Comparison of ENCODE assay signal across 8 mouse cellular contexts in the genomic region with DNA sequence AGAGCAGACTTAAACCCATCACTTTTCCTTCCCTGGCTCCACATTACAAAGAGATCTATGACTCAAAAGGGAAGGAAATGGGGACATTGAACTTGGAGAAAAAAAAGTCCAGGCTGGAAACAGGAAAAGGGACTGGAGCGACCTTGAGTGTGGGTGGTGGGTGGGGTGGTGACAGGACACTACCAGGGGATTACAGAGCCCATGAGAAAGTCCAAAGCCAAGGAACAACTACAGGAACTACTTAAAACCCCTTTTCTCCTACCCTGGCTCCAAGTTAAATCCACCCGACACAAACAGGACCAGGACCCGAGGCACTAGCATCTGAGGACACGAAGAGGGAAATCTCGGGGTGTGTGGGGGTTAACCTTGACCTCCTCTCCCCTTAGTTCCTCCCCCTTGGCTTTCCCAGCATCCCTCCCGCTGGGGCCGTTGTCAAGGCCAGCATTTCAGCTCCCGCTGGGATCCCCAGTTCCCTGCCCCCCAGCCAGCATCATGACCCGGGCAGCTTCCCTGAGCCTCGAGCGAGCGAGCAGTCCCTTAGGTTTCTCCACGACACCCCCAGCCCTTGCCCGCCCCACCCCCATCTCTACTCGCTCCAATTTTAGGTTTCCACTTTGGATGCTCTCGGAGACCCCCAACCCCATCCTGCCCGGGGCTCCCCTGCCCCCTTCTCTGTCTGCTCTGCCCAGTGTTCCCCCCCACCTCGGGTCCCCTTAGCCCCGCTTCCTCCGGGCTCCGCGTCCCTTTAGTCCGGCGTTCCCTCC. TPM values are rescaled to one million over a fixed set of nuclear protein-coding genes. Genes with fewer than 3 reads are reported as not detected.
A peak's percentile ranks its signal among the peaks of the same experiment; 100 is the strongest.
DNase-seq lines count a peak whose midpoint lies in the region; ATAC-seq and TF ChIP-seq lines count a peak whose summit lies in the region.

No protein-coding gene starts in this region.

- intact Hi-C loops in left cerebral cortex, postnatal 14 days (cut with DNase I), result loop anchor here (5.0 kb wide), 3 partner anchors 39 to 239 kb away; a partner anchor contains a TSS

- TF ChIP-seq CTCF in forebrain, postnatal 0 days (IDR thresholded peaks at IDR 0.05; ENCODE audit: low read depth), result no peak
- no peak for TF ChIP-seq CTCF in testis, adult 2 months (IDR thresholded peaks at IDR 0.05; ENCODE audit: control insufficient read depth, insufficient read depth, insufficient replicate concordance, low read depth, low read length)

- H3K9me3 ChIP-seq in forebrain, postnatal 0 days (ENCODE audit: low read length), result no peaks in the 10 kb centered on the region
- no peaks in the 10 kb centered on the region for H3K9me3 ChIP-seq in hindbrain, embryonic 14.5 days (ENCODE audit: control insufficient read depth, low read length)
- H3K9me3 ChIP-seq in limb, embryonic 14.5 days (ENCODE audit: control insufficient read depth, low read length), result no peaks in the 10 kb centered on the region
- H3K9me3 ChIP-seq in midbrain, embryonic 15.5 days, result no peaks in the 10 kb centered on the region

- H3K4me2 ChIP-seq in forebrain, postnatal 0 days (ENCODE audit: low read depth), result peak overlapping the region; percentile 93
- H3K4me2 ChIP-seq in hindbrain, embryonic 14.5 days (replicated peaks), result peak overlapping the region; percentile 74
- peak overlapping the region; percentile 73 for H3K4me2 ChIP-seq in limb, embryonic 14.5 days (replicated peaks; ENCODE audit: low read depth, low read length, severe bottlenecking)
- peak overlapping the region; percentile 95 for H3K4me2 ChIP-seq in midbrain, embryonic 15.5 days

- H3K36me3 ChIP-seq in forebrain, postnatal 0 days (ENCODE audit: insufficient read depth), result no peaks in the 10 kb centered on the region
- H3K36me3 ChIP-seq in hindbrain, embryonic 14.5 days (replicated peaks; ENCODE audit: control insufficient read depth, insufficient read depth), result no peaks in the 10 kb centered on the region
- no peaks in the 10 kb centered on the region for H3K36me3 ChIP-seq in limb, embryonic 14.5 days (ENCODE audit: control insufficient read depth, insufficient read depth, low read length)
- no peaks in the 10 kb centered on the region for H3K36me3 ChIP-seq in midbrain, embryonic 15.5 days (replicated peaks)
- no peaks in the 10 kb centered on the region for H3K36me3 ChIP-seq in testis, adult 2 months (ENCODE audit: control insufficient read depth, insufficient read depth, low read length)

- peak overlapping the region; percentile 92 for H3K9ac ChIP-seq in forebrain, postnatal 0 days
- H3K9ac ChIP-seq in hindbrain, embryonic 14.5 days, result peak overlapping the region; percentile 88
- H3K9ac ChIP-seq in limb, embryonic 14.5 days (ENCODE audit: low read depth, low read length, severe bottlenecking), result peak overlapping the region; percentile 89
- peak overlapping the region; percentile 95 for H3K9ac ChIP-seq in midbrain, embryonic 15.5 days

- peak overlapping the region; percentile 91 for H3K27ac ChIP-seq in forebrain, postnatal 0 days (ENCODE audit: low read depth, low read length)
- H3K27ac ChIP-seq in hindbrain, embryonic 14.5 days, result peak overlapping the region; percentile 87
- H3K27ac ChIP-seq in limb, embryonic 14.5 days (replicated peaks; ENCODE audit: low read depth, low read length), result peak overlapping the region; percentile 87
- H3K27ac ChIP-seq in midbrain, embryonic 15.5 days, result peak overlapping the region; percentile 91
- peak overlapping the region; percentile 10 for H3K27ac ChIP-seq in testis, adult 2 months (ENCODE audit: control insufficient read depth, insufficient read depth, low read depth, low read length)

- no peaks in the 10 kb centered on the region for H3K27me3 ChIP-seq in forebrain, postnatal 0 days (ENCODE audit: insufficient read depth, low read length)
- no peaks in the 10 kb centered on the region for H3K27me3 ChIP-seq in hindbrain, embryonic 14.5 days (ENCODE audit: control insufficient read depth, insufficient read depth, low read length)
- H3K27me3 ChIP-seq in limb, embryonic 14.5 days (ENCODE audit: control insufficient read depth, insufficient read depth, low read length), result no peaks in the 10 kb centered on the region
- no peaks in the 10 kb centered on the region for H3K27me3 ChIP-seq in midbrain, embryonic 15.5 days (replicated peaks)
- H3K27me3 ChIP-seq in testis, adult 2 months (ENCODE audit: control insufficient read depth, insufficient read depth, low read length), result no peaks in the 10 kb centered on the region; the same call in 1 of the 2 replicates

- no peak for TF ChIP-seq POLR2A in limb, embryonic 14.5 days (IDR thresholded peaks at IDR 0.05; ENCODE audit: borderline replicate concordance, extremely low read depth, insufficient read depth, insufficient read length)
- TF ChIP-seq POLR2A in testis, adult 2 months (IDR thresholded peaks at IDR 0.05; ENCODE audit: control insufficient read depth, low read depth, low read length), result no peak

- peaks cover 19% of the 10 kb centered on the region for H3K4me1 ChIP-seq in forebrain, postnatal 0 days (ENCODE audit: insufficient read depth)
- peaks cover 35% of the 10 kb centered on the region for H3K4me1 ChIP-seq in hindbrain, embryonic 14.5 days (replicated peaks; ENCODE audit: control insufficient read depth, insufficient read depth, low read length)
- H3K4me1 ChIP-seq in limb, embryonic 14.5 days (ENCODE audit: control insufficient read depth, insufficient read depth, low read length), result peaks cover 23% of the 10 kb centered on the region
- H3K4me1 ChIP-seq in midbrain, embryonic 15.5 days, result peaks cover 40% of the 10 kb centered on the region
- H3K4me1 ChIP-seq in testis, adult 2 months (ENCODE audit: control insufficient read depth, insufficient read depth, low read length), result peaks cover 22% of the 10 kb centered on the region

- WGBS in forebrain, postnatal 0 days, result under 1% methylated on average over 22 of the region's 24 CpGs
- under 1% methylated on average over 24 of the region's 24 CpGs for WGBS in hindbrain, embryonic 14.5 days
- WGBS in limb, embryonic 14.5 days, result 1% methylated on average over 20 of the region's 24 CpGs
- WGBS in midbrain, embryonic 15.5 days, result 0% methylated on average over 17 of the region's 24 CpGs

- 0 out of 2 replicates have a peak, but pooled peaks have one; percentile 8 for ATAC-seq in cerebellum, adult (ENCODE audit: insufficient number of reproducible peaks, low FRiP score, low TSS enrichment)
- ATAC-seq in forebrain, postnatal 0 days, result peak; percentile 46
- peak; percentile 63 for ATAC-seq in hindbrain, embryonic 14.5 days (ENCODE audit: low FRiP score)
- ATAC-seq in limb, embryonic 14.5 days (ENCODE audit: low FRiP score, low read depth), result peak; percentile 38; the same call in 1 of the 2 replicates
- ATAC-seq in midbrain, embryonic 15.5 days (replicated peaks), result peak; percentile 67

- H3K4me3 ChIP-seq in forebrain, postnatal 0 days (ENCODE audit: low read depth, low read length), result peak overlapping the region; percentile 85
- H3K4me3 ChIP-seq in hindbrain, embryonic 14.5 days (replicated peaks; ENCODE audit: low read length), result peak overlapping the region; percentile 74
- H3K4me3 ChIP-seq in limb, embryonic 14.5 days (replicated peaks; ENCODE audit: low read length), result peak overlapping the region; percentile 95
- peak overlapping the region; percentile 79 for H3K4me3 ChIP-seq in midbrain, embryonic 15.5 days
- peak overlapping the region; percentile 62 for H3K4me3 ChIP-seq in testis, adult 2 months (ENCODE audit: control insufficient read depth, low read depth, low read length)

- peak; percentile 34 to 46 for DNase-seq in left cerebral cortex, postnatal 14 days (ENCODE audit: low spot score in 2 of 2)
- no peak for DNase-seq in left cerebral cortex, adult 9 months (ENCODE audit: low spot score in 2 of 2)
- peak; percentile 40 for DNase-seq in forebrain, postnatal 0 days
- DNase-seq in hindbrain, embryonic 14.5 days (ENCODE audit: low spot score), result peak; percentile 43
- DNase-seq in limb, embryonic 14.5 days (ENCODE audit: low spot score), result no peak

RNA-seq across cellular contexts. Expression of a gene that starts 0.6 kb away (rescaled TPM):
- total RNA-seq in left cerebral cortex, postnatal 14 days (2021), result 100 to 1,000 TPM; 387 to 415 TPM
- total RNA-seq in forebrain, postnatal 0 days (2014; rRNA removed), result 296 and 318 TPM in 2 replicates
- polyA plus RNA-seq in forebrain, postnatal 0 days (2015; fragmentation: Nextera tagmentation; extraction: Ambion mirVana), result 292 and 327 TPM in 2 replicates
- 292 and 336 TPM in 2 replicates for polyA plus RNA-seq in hindbrain, embryonic 14.5 days (2014; fragmentation: Nextera tagmentation; extraction: Ambion mirVana)
- 59.5 and 81.6 TPM in 2 replicates for polyA plus RNA-seq in limb, embryonic 14.5 days (2012; rRNA removed)
- 66.2 and 69.4 TPM in 2 replicates for polyA plus RNA-seq in limb, embryonic 14.5 days (2014; fragmentation: Nextera tagmentation; extraction: Ambion mirVana)
- 290 and 311 TPM in 2 replicates for polyA plus RNA-seq in midbrain, embryonic 15.5 days (2015; fragmentation: Nextera tagmentation; extraction: Ambion mirVana)
- 48.8 and 56.3 TPM in 2 replicates for polyA plus RNA-seq in testis, adult 2 months (2012; rRNA removed)

RNA-seq across cellular contexts. Expression of a gene that starts 32.3 kb away (rescaled TPM):
- total RNA-seq in left cerebral cortex, postnatal 14 days (2021), result 10 to 100 TPM; 20.2 to 25.5 TPM
- total RNA-seq in forebrain, postnatal 0 days (2014; rRNA removed), result 21.3 and 29.0 TPM in 2 replicates
- polyA plus RNA-seq in forebrain, postnatal 0 days (2015; fragmentation: Nextera tagmentation; extraction: Ambion mirVana), result 28.7 and 30.2 TPM in 2 replicates
- 26.0 and 28.6 TPM in 2 replicates for polyA plus RNA-seq in hindbrain, embryonic 14.5 days (2014; fragmentation: Nextera tagmentation; extraction: Ambion mirVana)
- polyA plus RNA-seq in limb, embryonic 14.5 days (2012; rRNA removed), result 54.3 and 54.7 TPM in 2 replicates
- polyA plus RNA-seq in limb, embryonic 14.5 days (2014; fragmentation: Nextera tagmentation; extraction: Ambion mirVana), result 73.1 and 74.7 TPM in 2 replicates
- polyA plus RNA-seq in midbrain, embryonic 15.5 days (2015; fragmentation: Nextera tagmentation; extraction: Ambion mirVana), result 31.5 and 33.1 TPM in 2 replicates
- 3.6 and 5.7 TPM in 2 replicates for polyA plus RNA-seq in testis, adult 2 months (2012; rRNA removed)

RNA-seq across cellular contexts. Expression of a gene that starts 37.7 kb away (rescaled TPM):
- 1 to 10 TPM; 2.9 to 3.0 TPM for total RNA-seq in left cerebral cortex, postnatal 14 days (2021)
- 1.0 and 1.4 TPM in 2 replicates for total RNA-seq in forebrain, postnatal 0 days (2014; rRNA removed)
- polyA plus RNA-seq in forebrain, postnatal 0 days (2015; fragmentation: Nextera tagmentation; extraction: Ambion mirVana), result 0.77 and 1.4 TPM in 2 replicates
- 0.75 and 1.1 TPM in 2 replicates for polyA plus RNA-seq in hindbrain, embryonic 14.5 days (2014; fragmentation: Nextera tagmentation; extraction: Ambion mirVana)
- polyA plus RNA-seq in limb, embryonic 14.5 days (2012; rRNA removed), result 10.3 and 14.0 TPM in 2 replicates
- 4.5 and 6.8 TPM in 2 replicates for polyA plus RNA-seq in limb, embryonic 14.5 days (2014; fragmentation: Nextera tagmentation; extraction: Ambion mirVana)
- 1.0 and 2.1 TPM in 2 replicates for polyA plus RNA-seq in midbrain, embryonic 15.5 days (2015; fragmentation: Nextera tagmentation; extraction: Ambion mirVana)
- polyA plus RNA-seq in testis, adult 2 months (2012; rRNA removed), result 13.0 and 16.6 TPM in 2 replicates

RNA-seq across cellular contexts. Expression of a gene that starts 57.3 kb away (rescaled TPM):
- 10 to 100 TPM; 36.5 to 39.7 TPM for total RNA-seq in left cerebral cortex, postnatal 14 days (2021)
- total RNA-seq in forebrain, postnatal 0 days (2014; rRNA removed), result 6.8 and 9.2 TPM in 2 replicates
- polyA plus RNA-seq in forebrain, postnatal 0 days (2015; fragmentation: Nextera tagmentation; extraction: Ambion mirVana), result 2.5 and 5.4 TPM in 2 replicates
- 7.5 and 8.0 TPM in 2 replicates for polyA plus RNA-seq in hindbrain, embryonic 14.5 days (2014; fragmentation: Nextera tagmentation; extraction: Ambion mirVana)
- 0.12 and 0.13 TPM in 2 replicates for polyA plus RNA-seq in limb, embryonic 14.5 days (2012; rRNA removed)
- 0.08 and 0.12 TPM in 2 replicates for polyA plus RNA-seq in limb, embryonic 14.5 days (2014; fragmentation: Nextera tagmentation; extraction: Ambion mirVana)
- 10.2 TPM in 2 replicates for polyA plus RNA-seq in midbrain, embryonic 15.5 days (2015; fragmentation: Nextera tagmentation; extraction: Ambion mirVana)
- 2.0 and 2.1 TPM in 2 replicates for polyA plus RNA-seq in testis, adult 2 months (2012; rRNA removed)

Comparison
In these comparisons a context has a peak if more than half of its experiments do, and no peak if none do; other contexts are left out.
1. DNase-seq: peak in left cerebral cortex, postnatal 14 days (2 of 2), forebrain, postnatal 0 days (single experiment) and hindbrain, embryonic 14.5 days (single experiment); none in left cerebral cortex, adult 9 months (0 of 2) and limb, embryonic 14.5 days (single experiment).
2. ATAC-seq: peak in every context shown above with its lines; median percentile 67 in midbrain, embryonic 15.5 days; 63 in hindbrain, embryonic 14.5 days; 46 in forebrain, postnatal 0 days; 38 in limb, embryonic 14.5 days; 8 in cerebellum, adult.
3. H3K27ac ChIP-seq: peak in every context shown above with its lines; median percentile 91 in forebrain, postnatal 0 days; 91 in midbrain, embryonic 15.5 days; 87 in hindbrain, embryonic 14.5 days; 87 in limb, embryonic 14.5 days; 10 in testis, adult 2 months.
4. Peak in every context shown above with its lines, with median percentiles within 50 percentile points of each other: H3K4me2 ChIP-seq, H3K4me3 ChIP-seq and H3K9ac ChIP-seq.